Mouse (Mus musculus) liver, embryonic 14.5 days (tissue): ENCODE results near the gene Fbxw7. TPM values are rescaled to one million over a fixed set of nuclear protein-coding genes. Genes with fewer than 3 reads are reported as not detected.

ENCODE experiments used
- ATAC-seq: fragments of 200-750 bp; cut with Nextera tagmentation; 2 replicates; pipeline ENCODE4 v1.8.0; 2017; ENCODE audit warnings: moderate number of reproducible peaks, mild to moderate bottlenecking, moderate library complexity; ENCODE audit not compliant: insufficient read depth
- DNase-seq, 3 experiments: peaks; one replicate each; pipeline ENCODE4 v3.0.0-alpha.2; 2012 to 2013; ENCODE audit warnings: low read depth in 3 of 3, low spot score in 3 of 3
- H3K27ac ChIP-seq: fragments of 300-500 bp; sonication (generic); 2 replicates; pipeline ENCODE4 v1.5.1; 2014; ENCODE audit warnings: moderate library complexity, mild to moderate bottlenecking, control low read depth, inconsistent platforms
- H3K27me3 ChIP-seq: fragments of 300-500 bp; sonication (generic); 2 replicates; pipeline ENCODE4 v1.6.1; 2014; ENCODE audit warnings: mild to moderate bottlenecking, low read length, moderate library complexity; ENCODE audit not compliant: control insufficient read depth, insufficient read depth
- H3K36me3 ChIP-seq: fragments of 300-500 bp; sonication (generic); replicated peaks from 2 replicates; pipeline ENCODE4 v1.6.1; 2014; ENCODE audit warnings: low read depth; ENCODE audit not compliant: control insufficient read depth, insufficient read depth
- H3K4me1 ChIP-seq, 2 experiments: fragments of 200-500 bp in 1 of 2; fragments of 300-500 bp in 1 of 2; sonication (generic) in 1 of 2; replicated peaks; 2 replicates each; pipeline ENCODE4 v1.6.1; 2012 to 2014; ENCODE audit warnings: antibody characterized with exemption in 1 of 2, inconsistent platforms in 1 of 2, low read length in 1 of 2; ENCODE audit not compliant: control insufficient read depth in 2 of 2, insufficient read depth in 2 of 2
- H3K4me2 ChIP-seq: fragments of 300-500 bp; sonication (generic); 2 replicates; pipeline ENCODE4 v1.6.1; 2014; ENCODE audit warnings: low read depth, mild to moderate bottlenecking, control low read depth, moderate library complexity
- H3K4me3 ChIP-seq, 2 experiments: fragments of 200-500 bp in 1 of 2; fragments of 300-500 bp in 1 of 2; sonication (generic) in 1 of 2; 2 replicates each; pipeline ENCODE4 v1.5.1; 2012 to 2014; ENCODE audit warnings: low read depth in 2 of 2, low read length in 2 of 2, mild to moderate bottlenecking in 2 of 2, control low read depth in 1 of 2, inconsistent platforms in 1 of 2, moderate library complexity in 1 of 2; ENCODE audit not compliant: insufficient read depth in 1 of 2
- H3K9ac ChIP-seq: fragments of 300-500 bp; sonication (generic); replicated peaks from 2 replicates; pipeline ENCODE4 v1.6.1; 2014; ENCODE audit warnings: mild to moderate bottlenecking, control low read depth, moderate library complexity
- H3K9me3 ChIP-seq: fragments of 300-500 bp; sonication (generic); 2 replicates; pipeline ENCODE4 v1.6.1; 2016; ENCODE audit warnings: low read length, mixed read lengths; ENCODE audit not compliant: control insufficient read depth
- CTCF ChIP-seq: IDR thresholded peaks from 2 replicates; pipeline ENCODE4 v1.5.1; 2016; ENCODE audit warnings: antibody characterized with exemption, low read depth, control low read depth
- EP300 ChIP-seq: IDR thresholded peaks from 2 replicates; pipeline ENCODE4 v1.6.1; 2016; ENCODE audit warnings: antibody characterized with exemption, low read depth
- WGBS: fragments of 180-500 bp; shearing (Covaris S2); extraction: QIAGEN DNeasy Blood & Tissue Kit; methylation state at CpG from one replicate; pipeline ENCODE4 v1.1.7; 2014; ENCODE audit not compliant: insufficient replicate concordance; 5-methylcytosine and 5-hydroxymethylcytosine counted together
- polyA plus RNA-seq, 2 experiments: library from polyadenylated mRNA; depleted of rRNA in 1 of 2; stranded (reverse) in 1 of 2; unstranded in 1 of 2; fragments of >200 nt; fragmentation: Nextera tagmentation in 1 of 2; extraction: Ambion mirVana in 1 of 2; gene quantifications; 2 replicates each; pipeline versions ENCODE4 v1.2.1 to v1.2.3; 2012 to 2014

The Fbxw7 gene
- polyA plus RNA-seq, 2 experiments = 2.4 to 2.5 TPM

DNA sequence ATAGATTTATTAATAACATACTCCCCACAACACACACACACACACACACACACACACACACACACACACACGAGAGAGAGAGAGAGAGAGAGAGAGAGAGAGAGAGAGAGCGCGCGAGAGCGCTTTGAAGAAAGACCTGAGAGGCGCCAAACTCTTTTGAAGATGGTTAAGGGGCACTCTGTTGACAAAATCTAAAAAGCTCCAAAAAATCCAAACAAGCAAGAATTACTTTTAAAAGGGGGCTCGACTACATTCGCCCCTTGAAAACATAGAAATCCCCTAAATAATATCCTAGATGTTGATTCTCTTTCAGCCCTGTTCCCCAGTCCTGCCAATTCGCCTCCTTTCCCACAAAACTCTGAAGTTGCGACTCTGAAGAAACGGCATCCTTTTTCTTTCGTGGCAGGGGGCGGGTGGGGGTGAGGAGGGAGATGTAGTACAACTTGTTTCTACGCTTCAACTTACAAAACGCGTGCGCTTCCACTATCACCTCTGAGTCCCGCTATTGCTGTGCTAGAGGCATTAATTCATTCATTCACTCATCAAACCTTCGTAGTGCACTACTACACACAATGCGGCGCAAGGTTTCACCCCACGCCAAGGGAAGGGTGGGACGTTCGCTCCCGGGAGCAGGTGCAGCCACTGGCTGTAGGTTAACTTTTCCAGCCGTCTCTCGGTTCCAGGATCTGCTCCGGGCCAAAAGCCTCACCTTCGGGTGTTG is 1.5 kb upstream of the Fbxw7 start:
- Histone ChIP-seq H3K9me3 (no peaks in the 10 kb centered on the region), H3K4me1 (peaks cover 11 to 20% of the 10 kb centered on the region in 2 experiments), H3K4me3 (peak overlapping the region; percentile 91 to 96), H3K27me3 (no peaks in the 10 kb centered on the region), H3K4me2 (peak overlapping the region; percentile 89), H3K9ac (peak overlapping the region; percentile 94), H3K27ac (peak overlapping the region; percentile 94), H3K36me3 (no peaks in the 10 kb centered on the region)
- peak; percentile 56 for ATAC-seq
- peak in 1 of 3 experiments; percentile 30 for DNase-seq
- TF ChIP-seq CTCF = 0 out of 2 replicates have a peak, but pooled peaks have one; percentile 3
- TF ChIP-seq EP300 = no peak
- 2% methylated on average over 29 of the region's 29 CpGs for WGBS

DNA sequence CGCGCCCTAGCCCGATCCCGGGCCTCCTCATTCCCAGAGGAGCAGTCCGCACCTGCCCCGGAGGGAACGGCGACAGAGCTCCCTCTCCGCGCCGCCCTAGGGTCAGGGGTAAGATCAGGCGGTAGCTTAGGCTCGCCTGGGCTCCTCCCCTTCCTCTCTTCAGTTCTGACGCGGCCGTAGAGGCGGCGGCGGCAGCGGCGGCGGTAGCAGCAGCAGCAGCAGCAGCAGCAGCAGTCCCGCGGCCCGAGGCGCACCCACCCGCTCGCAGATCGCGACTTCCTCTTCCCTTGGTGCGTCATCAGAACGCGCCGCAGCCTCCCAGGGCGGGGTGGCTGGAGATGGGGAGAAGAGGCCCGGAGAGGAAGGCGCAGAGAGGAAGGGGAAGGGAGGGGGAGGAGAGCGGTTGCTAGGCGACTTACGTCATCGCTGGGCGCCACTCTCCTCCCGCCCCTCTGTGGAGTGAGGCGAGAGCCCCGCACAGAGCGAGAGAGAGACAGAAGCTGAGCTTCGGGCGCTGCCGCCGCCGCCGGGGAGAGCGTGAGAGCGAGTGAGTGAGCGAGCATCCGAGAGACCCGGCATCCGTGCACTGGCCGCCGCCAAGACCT is 809 bp upstream of the Fbxw7 start:
- under 1% methylated on average over 53 of the region's 60 CpGs for WGBS

DNA sequence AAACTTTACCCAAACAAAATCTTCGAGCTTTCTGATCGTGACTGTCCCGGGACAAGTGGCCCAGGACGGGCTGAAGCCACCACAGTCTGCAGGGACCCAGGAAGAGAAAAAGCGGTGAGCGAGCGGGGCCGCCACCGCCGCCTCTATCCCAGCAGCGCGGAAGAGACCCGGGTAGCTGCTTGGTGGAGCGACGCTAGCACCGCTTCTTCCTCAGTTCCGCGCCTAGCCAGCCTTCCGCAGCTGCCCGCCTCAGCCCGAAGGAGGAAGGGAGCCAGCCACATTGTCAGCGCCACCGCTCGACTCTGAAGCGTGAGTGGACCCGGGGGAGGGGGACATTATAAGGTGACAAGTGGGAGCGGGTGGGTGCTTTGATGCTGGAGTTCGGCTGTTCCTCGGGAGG is 393 bp downstream of the Fbxw7 start:
- peak overlapping the region; percentile 91 to 96 for H3K4me3 ChIP-seq
- no peak for TF ChIP-seq EP300
- no peak; the same call in 1 of the 2 replicates for TF ChIP-seq CTCF
- no peaks in the 10 kb centered on the region for H3K9me3 ChIP-seq
- H3K27me3 ChIP-seq = no peaks in the 10 kb centered on the region
- no peak overlapping the region for H3K27ac ChIP-seq
- H3K4me2 ChIP-seq = peak overlapping the region; percentile 89
- H3K9ac ChIP-seq = peak overlapping the region; percentile 94
- WGBS = 1% methylated on average over 28 of the region's 29 CpGs
- H3K36me3 ChIP-seq = no peaks in the 10 kb centered on the region
- no peak for ATAC-seq
- peaks cover 11 to 20% of the 10 kb centered on the region in 2 experiments for H3K4me1 ChIP-seq
- DNase-seq = peak in 2 of 3 experiments; percentile 25 to 26

More for the DNA sequence above, 809 bp upstream of the Fbxw7 start:
- Histone ChIP-seq H3K4me1 (peaks cover 11 to 20% of the 10 kb centered on the region in 2 experiments), H3K9me3 (no peaks in the 10 kb centered on the region), H3K4me3 (peak overlapping the region; percentile 91 to 96), H3K27ac (peak overlapping the region; percentile 94), H3K36me3 (no peaks in the 10 kb centered on the region), H3K4me2 (peak overlapping the region; percentile 89), H3K9ac (peak overlapping the region; percentile 94), H3K27me3 (no peaks in the 10 kb centered on the region)
- no peak for TF ChIP-seq CTCF
- peak; percentile 0; the same call in 1 of the 2 replicates for TF ChIP-seq EP300
- peak; percentile 100 for DNase-seq
- ATAC-seq = peak; percentile 93

DNA sequence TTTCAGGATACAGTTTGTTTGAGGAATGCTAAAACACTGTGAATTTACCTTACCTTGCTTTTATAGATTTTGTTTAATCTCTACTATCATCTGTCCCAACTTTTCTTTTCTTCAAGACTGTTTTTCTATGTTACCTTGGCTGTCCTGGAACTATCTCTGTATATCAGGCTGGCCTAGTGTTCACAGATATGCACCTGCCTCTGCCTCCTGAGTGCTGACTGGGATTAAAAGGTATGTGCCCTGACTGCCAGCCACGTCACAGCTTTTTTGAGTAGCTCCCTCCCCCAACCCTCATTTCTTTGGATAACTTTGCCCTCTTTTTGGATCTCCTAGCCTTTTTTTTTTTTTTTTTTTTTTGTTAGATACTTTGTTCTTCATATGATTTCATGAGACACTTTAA is 1.9 kb downstream of the Fbxw7 start:
- Histone ChIP-seq H3K4me1 (peaks cover 11 to 20% of the 10 kb centered on the region in 2 experiments), H3K4me3 (no peak overlapping the region), H3K4me2 (peak overlapping the region; percentile 89), H3K9me3 (no peaks in the 10 kb centered on the region), H3K27me3 (no peaks in the 10 kb centered on the region), H3K9ac (no peak overlapping the region), H3K27ac (no peak overlapping the region), H3K36me3 (no peaks in the 10 kb centered on the region)
- DNase-seq (peak; percentile 30 to 56 (median 42)), ATAC-seq (no peak)
- TF ChIP-seq EP300 = 0 out of 2 replicates have a peak, but pooled peaks have one; percentile 12
- TF ChIP-seq CTCF = no peak
- 22% methylated on average over 1 of the region's 1 CpGs for WGBS

DNA sequence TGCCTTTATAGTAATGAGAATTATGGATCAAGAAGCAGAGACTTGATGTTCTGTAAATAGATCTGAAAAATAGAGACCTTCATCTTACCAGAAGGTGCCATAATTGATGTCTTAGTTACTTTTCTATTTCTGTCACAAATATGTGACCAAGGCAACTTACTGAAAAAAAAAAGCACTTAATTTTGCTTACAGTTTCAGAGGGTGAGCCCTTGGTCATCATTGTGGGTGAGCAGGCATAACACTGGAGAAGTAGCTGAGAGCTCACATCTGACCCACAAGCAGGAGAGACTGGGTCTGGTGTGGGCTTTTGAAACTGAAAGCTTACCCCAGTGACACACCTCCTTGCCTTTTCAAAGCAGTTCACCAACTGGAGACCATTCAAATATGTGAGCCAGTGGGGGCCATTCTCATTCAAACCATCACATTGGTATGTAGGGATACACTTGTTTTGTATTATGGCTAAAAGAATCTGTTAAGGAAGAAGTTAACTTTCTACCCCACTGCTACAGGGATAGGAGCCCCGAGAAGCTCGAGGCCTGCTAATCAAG is 5.7 kb downstream of the Fbxw7 start:
- WGBS = 69% methylated on average over 2 of the region's 2 CpGs
- DNase-seq (no peak), ATAC-seq (no peak)
- Histone ChIP-seq H3K9me3 (no peaks in the 10 kb centered on the region), H3K4me3 (no peak overlapping the region), H3K4me1 (peaks cover 7 to 13% of the 10 kb centered on the region in 2 experiments), H3K4me2 (no peak overlapping the region), H3K9ac (no peak overlapping the region), H3K27me3 (no peaks in the 10 kb centered on the region), H3K36me3 (no peaks in the 10 kb centered on the region), H3K27ac (no peak overlapping the region)
- TF ChIP-seq EP300 (no peak), CTCF (no peak)
